Mouse (Mus musculus) lung, adult 2 months (tissue): ENCODE data around the gene Fgfr3.

Experiments
- CTCF ChIP-seq: fragments of 200-500 bp; IDR thresholded peaks from 2 replicates; pipeline ENCODE4 v1.5.1; 2011; ENCODE audit warnings: mild to moderate bottlenecking, low read length, control low read depth; ENCODE audit not compliant: insufficient read depth
- POLR2A ChIP-seq: fragments of 200-500 bp; IDR thresholded peaks from 2 replicates; pipeline ENCODE4 v1.6.1; 2011; ENCODE audit warnings: low read depth, mild to moderate bottlenecking, control low read depth, low read length, borderline replicate concordance; ENCODE audit errors: extremely low read depth

DNA sequence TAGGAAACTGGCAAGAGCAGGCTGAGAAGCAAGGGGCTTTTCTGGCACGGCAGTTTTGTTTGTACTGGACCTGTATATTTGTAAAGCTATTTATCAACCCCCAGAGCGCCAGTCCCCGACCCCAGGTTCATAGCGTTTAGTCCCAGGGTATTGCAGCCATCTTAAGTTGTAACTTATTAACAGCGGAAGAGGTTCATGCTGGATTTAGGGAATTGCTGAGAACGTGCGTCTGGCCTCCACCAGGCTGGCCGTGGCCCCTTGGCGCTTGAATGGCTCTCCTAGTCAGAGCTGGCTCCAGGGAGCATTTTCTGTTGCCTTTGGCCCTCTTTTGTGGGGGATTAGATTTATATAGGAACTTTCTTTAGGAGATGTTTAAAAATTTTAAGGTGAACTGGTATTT is 14.8 kb downstream of the Fgfr3 start:
- TF ChIP-seq CTCF (no peak), POLR2A (no peak)
